Mouse (Mus musculus) bone marrow, adult 2 months (tissue): ENCODE measurements at regions not wholly inside any gene's neighbourhood (a gene's known extent, or its start where the extent isn't known, plus 50 kb on each side); places are given as distances from the start of the nearest gene placed in this dataset.

Experiments used
- CTCF ChIP-seq: fragments of 200-500 bp; IDR thresholded peaks from 2 replicates; pipeline ENCODE4 v1.5.1; 2011; ENCODE audit warnings: low read length, control low read depth; ENCODE audit not compliant: control insufficient read depth, insufficient read depth
- POLR2A ChIP-seq: fragments of 200-500 bp; IDR thresholded peaks from 2 replicates; pipeline ENCODE4 v1.6.1; 2011; ENCODE audit warnings: low read depth, mild to moderate bottlenecking, control low read depth, low read length, borderline replicate concordance; ENCODE audit not compliant: control insufficient read depth

DNA sequence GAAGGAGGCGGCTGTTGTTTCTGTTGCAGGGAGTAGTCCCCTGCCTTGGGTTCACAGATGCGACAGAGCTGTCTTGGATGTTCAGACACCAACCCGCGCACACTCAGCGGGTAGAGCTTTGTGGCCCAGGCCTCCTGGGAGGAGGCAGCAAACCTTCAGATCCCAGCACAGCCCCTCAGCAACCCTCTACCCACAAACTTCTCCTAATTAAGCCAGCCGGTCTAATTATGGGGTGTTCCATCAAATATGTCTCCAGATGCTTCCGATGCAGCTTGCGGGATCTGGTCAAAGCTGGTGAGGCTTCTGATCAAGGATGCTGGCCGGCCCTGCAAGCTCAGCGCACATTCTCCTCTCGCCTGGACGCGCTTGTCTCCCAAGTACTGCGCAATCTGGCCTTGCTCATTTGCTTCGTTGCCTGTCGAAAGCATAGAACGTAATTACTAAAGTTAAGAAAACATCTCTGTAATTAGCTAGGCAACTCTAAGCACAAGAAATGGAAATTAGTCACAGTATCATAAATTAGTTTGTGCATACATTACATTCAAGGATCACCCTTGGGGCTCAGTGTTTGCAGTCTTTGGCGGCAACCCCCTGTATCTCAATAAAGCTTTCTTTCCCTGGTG, 92.0 kb upstream of the Kiz start:
- no peak for TF ChIP-seq CTCF
- TF ChIP-seq POLR2A: no peak
